Mouse (Mus musculus): ENCODE data around the gene Atp6v1fnb. TPM values are rescaled to one million over a fixed set of nuclear protein-coding genes. Genes with fewer than 3 reads are reported as not detected.
A peak's percentile ranks its signal among the peaks of the same experiment; 100 is the strongest.

Atp6v1fnb gene
- polyA plus RNA-seq, 1 experiment = not detected

DNA sequence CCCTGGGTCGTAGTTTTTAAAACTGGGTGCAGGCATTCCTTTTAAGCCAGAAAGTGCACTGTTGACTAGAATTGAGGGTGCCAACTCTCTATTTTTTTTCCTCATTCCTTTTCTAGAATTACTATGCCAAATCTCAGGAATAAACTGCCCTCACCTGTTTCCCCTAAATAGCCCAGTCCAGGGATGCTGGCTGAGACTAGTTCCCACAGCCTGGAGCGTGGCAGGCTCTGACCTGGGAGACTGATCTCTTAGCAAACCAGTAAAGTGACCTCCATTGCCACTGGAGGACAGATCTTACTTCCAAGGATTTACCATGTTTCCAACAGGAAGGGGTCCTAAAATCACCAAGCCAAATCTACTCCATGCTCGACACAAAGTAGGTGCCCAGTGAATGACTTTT is 2.4 kb upstream of the Atp6v1fnb start:
- no peaks in the 10 kb centered on the region for H3K27me3 ChIP-seq (ENCODE audit: control insufficient read depth, insufficient read depth, insufficient read length)
- peaks cover 2% of the 10 kb centered on the region for H3K79me3 ChIP-seq (ENCODE audit: low read depth)
- no peak overlapping the region for H3K4me3 ChIP-seq (ENCODE audit: insufficient read depth, poor library complexity, severe bottlenecking)
- TF ChIP-seq MAX (IDR thresholded peaks at IDR 0.05) (no peak), MYOD1 (IDR thresholded peaks at IDR 0.05; ENCODE audit: control insufficient read depth, insufficient read length, low read depth) (no peak), CEBPB (IDR thresholded peaks at IDR 0.05; ENCODE audit: low read depth) (no peak), USF1 (IDR thresholded peaks at IDR 0.05; ENCODE audit: low read depth) (no peak), MYOG (IDR thresholded peaks at IDR 0.05; ENCODE audit: control insufficient read depth, extremely low read depth, insufficient read length) (no peak), FOSL1 (IDR thresholded peaks at IDR 0.05; ENCODE audit: insufficient read depth, low read length, poor library complexity, severe bottlenecking) (no peak), CTCF (IDR thresholded peaks at IDR 0.05; ENCODE audit: control insufficient read depth, insufficient read depth, insufficient read length) (no peak)
- no peak overlapping the region for H3ac ChIP-seq (ENCODE audit: control insufficient read depth, insufficient read length, low read depth)
- peaks cover 14% of the 10 kb centered on the region for H3K79me2 ChIP-seq (ENCODE audit: control insufficient read depth, insufficient read depth)
- peaks cover 3% of the 10 kb centered on the region for H3K36me3 ChIP-seq (ENCODE audit: control insufficient read depth, insufficient read depth)

DNA sequence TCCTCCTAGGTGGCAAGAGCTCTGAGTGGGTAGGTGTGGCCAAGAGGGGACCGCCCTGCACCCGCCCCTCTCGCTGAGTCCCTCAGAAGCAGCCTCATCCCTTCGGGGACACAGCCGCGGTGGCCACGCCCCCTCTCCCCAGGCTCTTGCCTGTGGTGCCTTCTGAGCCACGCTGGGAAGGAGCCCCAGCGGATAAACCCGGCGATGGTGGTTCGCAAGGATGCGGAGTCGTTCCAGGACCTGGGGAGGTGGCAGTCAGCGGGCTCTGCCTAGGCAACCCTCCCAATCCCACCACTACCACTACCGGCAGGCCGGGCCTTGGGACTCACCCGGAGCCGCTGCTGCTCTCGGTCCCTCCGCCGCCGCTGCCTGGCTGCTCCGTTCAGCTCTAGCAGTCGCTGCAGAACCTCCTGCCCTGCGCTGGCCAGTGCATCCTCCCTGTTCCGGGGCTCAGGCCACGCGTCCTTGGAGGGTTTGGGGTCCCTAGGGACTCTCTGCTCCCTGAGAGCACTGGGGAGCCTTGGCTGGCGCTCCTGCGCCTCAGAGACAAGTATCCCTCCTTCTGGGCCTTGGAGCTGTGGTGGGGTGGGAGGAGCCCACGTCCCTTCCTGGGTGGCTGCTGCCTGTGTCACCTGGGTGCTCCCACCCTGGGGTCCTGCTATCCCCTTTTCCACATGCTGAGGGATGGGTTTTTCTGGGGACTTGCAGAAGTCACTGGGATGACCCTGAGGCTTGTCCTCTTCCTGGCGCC is 2.9 kb downstream of the Atp6v1fnb start:
- TF ChIP-seq MYOG (IDR thresholded peaks at IDR 0.05; ENCODE audit: control insufficient read depth, extremely low read depth, insufficient read length) (no peak), CEBPB (IDR thresholded peaks at IDR 0.05; ENCODE audit: low read depth) (no peak), USF1 (IDR thresholded peaks at IDR 0.05; ENCODE audit: low read depth) (no peak), CTCF (IDR thresholded peaks at IDR 0.05; ENCODE audit: control insufficient read depth, insufficient read depth, insufficient read length) (no peak), MAX (IDR thresholded peaks at IDR 0.05) (no peak), FOSL1 (IDR thresholded peaks at IDR 0.05; ENCODE audit: insufficient read depth, low read length, poor library complexity, severe bottlenecking) (no peak), MYOD1 (IDR thresholded peaks at IDR 0.05; ENCODE audit: control insufficient read depth, insufficient read length, low read depth) (no peak)
- H3K27me3 ChIP-seq (ENCODE audit: control insufficient read depth, insufficient read depth, insufficient read length) = peaks cover 10% of the 10 kb centered on the region
- no peak overlapping the region for H3K4me3 ChIP-seq (ENCODE audit: insufficient read depth, poor library complexity, severe bottlenecking)
- no peak overlapping the region for H3ac ChIP-seq (ENCODE audit: control insufficient read depth, insufficient read length, low read depth)
- no peaks in the 10 kb centered on the region for H3K79me2 ChIP-seq (ENCODE audit: control insufficient read depth, insufficient read depth)
- H3K79me3 ChIP-seq (ENCODE audit: low read depth) = no peaks in the 10 kb centered on the region
- peaks cover 3% of the 10 kb centered on the region for H3K36me3 ChIP-seq (ENCODE audit: control insufficient read depth, insufficient read depth)

DNA sequence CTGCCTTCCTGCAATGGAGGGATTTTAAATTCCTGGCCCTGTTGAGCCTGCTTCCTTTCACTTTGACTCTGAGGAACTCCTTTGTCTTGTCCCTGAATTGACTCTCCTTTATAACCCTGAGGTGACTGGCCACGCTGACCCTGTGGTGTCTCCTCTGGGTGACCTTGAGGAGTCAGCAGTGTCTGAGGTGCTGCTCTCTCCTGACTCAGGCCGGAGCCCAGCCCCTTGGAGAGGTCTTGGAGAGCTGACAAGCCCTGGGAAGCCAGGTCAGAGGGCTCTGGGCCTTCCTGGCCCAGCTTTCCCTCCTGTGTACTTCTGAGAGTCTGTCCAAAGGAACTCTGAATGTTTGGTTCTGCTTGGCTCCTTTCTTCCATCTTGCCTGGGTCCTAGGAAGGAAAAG is 3.5 kb downstream of the Atp6v1fnb start:
- Histone ChIP-seq H3ac (ENCODE audit: control insufficient read depth, insufficient read length, low read depth) (no peak overlapping the region), H3K79me3 (ENCODE audit: low read depth) (no peaks in the 10 kb centered on the region), H3K4me3 (ENCODE audit: insufficient read depth, poor library complexity, severe bottlenecking) (no peak overlapping the region), H3K36me3 (ENCODE audit: control insufficient read depth, insufficient read depth) (peaks cover 3% of the 10 kb centered on the region), H3K79me2 (ENCODE audit: control insufficient read depth, insufficient read depth) (no peaks in the 10 kb centered on the region), H3K27me3 (ENCODE audit: control insufficient read depth, insufficient read depth, insufficient read length) (peaks cover 10% of the 10 kb centered on the region)
- TF ChIP-seq MYOD1 (IDR thresholded peaks at IDR 0.05; ENCODE audit: control insufficient read depth, insufficient read length, low read depth) (no peak), USF1 (IDR thresholded peaks at IDR 0.05; ENCODE audit: low read depth) (no peak), MAX (IDR thresholded peaks at IDR 0.05) (no peak), CEBPB (IDR thresholded peaks at IDR 0.05; ENCODE audit: low read depth) (no peak)

DNA sequence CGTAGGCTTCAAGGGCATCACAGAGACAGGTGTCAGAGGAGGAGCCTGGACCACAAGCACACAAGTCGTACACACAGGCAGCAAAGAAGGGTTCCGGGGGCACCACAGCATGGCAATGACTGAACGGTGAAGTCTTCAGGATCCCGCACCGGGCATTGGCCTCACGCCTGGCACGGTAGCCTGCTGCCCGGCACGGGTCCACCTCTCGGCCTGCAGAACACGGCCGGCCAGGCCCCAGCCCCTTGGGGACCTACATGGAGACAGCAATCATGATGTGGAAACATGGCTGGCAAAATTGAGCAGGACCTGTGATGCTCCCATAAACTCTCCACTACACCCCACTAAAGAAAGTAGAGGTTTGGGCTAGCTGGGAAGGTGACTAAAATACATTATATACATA is 11.5 kb downstream of the Atp6v1fnb start:
- no peaks in the 10 kb centered on the region for H3K36me3 ChIP-seq (ENCODE audit: control insufficient read depth, insufficient read depth)
- peaks cover 33% of the 10 kb centered on the region for H3K27me3 ChIP-seq (ENCODE audit: control insufficient read depth, insufficient read depth, insufficient read length)
- H3K4me3 ChIP-seq (ENCODE audit: insufficient read depth, poor library complexity, severe bottlenecking) = no peak overlapping the region
- TF ChIP-seq USF1 (IDR thresholded peaks at IDR 0.05; ENCODE audit: low read depth) = no peak
- TF ChIP-seq MAX (IDR thresholded peaks at IDR 0.05) = no peak
- TF ChIP-seq MYOG (IDR thresholded peaks at IDR 0.05; ENCODE audit: control insufficient read depth, extremely low read depth, insufficient read length) = no peak
- TF ChIP-seq CTCF (IDR thresholded peaks at IDR 0.05; ENCODE audit: control insufficient read depth, insufficient read depth, insufficient read length) = no peak
- no peak for TF ChIP-seq CEBPB (IDR thresholded peaks at IDR 0.05; ENCODE audit: low read depth)
- no peak for TF ChIP-seq MYOD1 (IDR thresholded peaks at IDR 0.05; ENCODE audit: control insufficient read depth, insufficient read length, low read depth)
- TF ChIP-seq FOSL1 (IDR thresholded peaks at IDR 0.05; ENCODE audit: insufficient read depth, low read length, poor library complexity, severe bottlenecking) = no peak
- H3ac ChIP-seq (ENCODE audit: control insufficient read depth, insufficient read length, low read depth) = no peak overlapping the region
- no peaks in the 10 kb centered on the region for H3K79me3 ChIP-seq (ENCODE audit: low read depth)
- no peaks in the 10 kb centered on the region for H3K79me2 ChIP-seq (ENCODE audit: control insufficient read depth, insufficient read depth)

DNA sequence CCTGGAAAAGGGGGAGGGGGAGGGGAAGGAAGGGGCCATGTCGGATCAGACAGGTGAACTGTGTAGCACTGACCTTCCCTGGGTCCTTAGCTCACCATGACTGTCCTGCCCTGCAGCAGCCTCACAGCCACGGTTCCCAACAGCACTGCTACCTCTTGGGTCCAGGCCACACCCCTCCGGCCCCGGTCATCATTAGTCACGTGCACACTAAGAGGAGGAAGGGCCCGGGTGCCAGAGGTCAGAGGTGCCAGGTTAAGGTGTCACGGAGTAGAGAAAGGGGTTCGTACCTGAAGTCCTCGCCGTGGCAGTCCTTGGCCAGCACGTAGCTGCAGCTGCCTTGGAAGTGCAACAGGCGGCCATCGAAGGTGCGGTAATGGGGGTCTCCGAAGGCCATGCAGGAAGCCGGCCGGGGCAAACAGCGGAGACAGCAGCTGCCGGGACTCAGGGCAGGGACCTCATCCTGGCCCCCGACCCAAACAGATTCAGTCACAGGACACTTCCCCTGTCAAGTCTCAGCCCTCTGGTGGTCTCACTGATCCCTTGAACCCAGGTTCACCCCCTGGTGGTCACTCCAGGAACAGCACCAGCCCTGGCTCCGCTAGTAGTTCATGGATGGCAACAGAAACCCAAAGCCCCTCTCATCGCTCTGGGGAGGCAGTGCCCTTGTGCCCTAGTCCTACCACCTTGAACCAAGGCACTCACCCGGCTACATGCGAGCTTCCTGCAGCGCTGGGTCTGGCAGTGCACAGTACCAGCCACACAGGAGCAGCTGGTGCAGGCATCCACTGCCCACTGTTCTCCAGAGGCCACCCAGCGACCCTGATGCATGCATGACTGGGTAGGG is 13.7 kb downstream of the Atp6v1fnb start:
- H3K27me3 ChIP-seq (ENCODE audit: control insufficient read depth, insufficient read depth, insufficient read length) = peaks cover 34% of the 10 kb centered on the region
- H3K79me2 ChIP-seq (ENCODE audit: control insufficient read depth, insufficient read depth) = no peaks in the 10 kb centered on the region
- H3K36me3 ChIP-seq (ENCODE audit: control insufficient read depth, insufficient read depth) = no peaks in the 10 kb centered on the region
- H3ac ChIP-seq (ENCODE audit: control insufficient read depth, insufficient read length, low read depth) = no peak overlapping the region
- H3K79me3 ChIP-seq (ENCODE audit: low read depth) = no peaks in the 10 kb centered on the region
- no peak overlapping the region for H3K4me3 ChIP-seq (ENCODE audit: insufficient read depth, poor library complexity, severe bottlenecking)
- TF ChIP-seq MYOG (IDR thresholded peaks at IDR 0.05; ENCODE audit: control insufficient read depth, extremely low read depth, insufficient read length) (no peak), MYOD1 (IDR thresholded peaks at IDR 0.05; ENCODE audit: control insufficient read depth, insufficient read length, low read depth) (no peak), CTCF (IDR thresholded peaks at IDR 0.05; ENCODE audit: control insufficient read depth, insufficient read depth, insufficient read length) (peak; percentile 60), USF1 (IDR thresholded peaks at IDR 0.05; ENCODE audit: low read depth) (peak; percentile 58)

Data from C2C12 (cell line).